Mouse (Mus musculus) spleen, embryonic (tissue): ENCODE results near the gene Efs.

Experiments
- CTCF ChIA-PET: fragments of 350-600 bp; sonication (Branson Sonifier 250); formaldehyde crosslinking; loops from one replicate; lab custom pipeline; 2022; lab: Charles Lee

Gene Efs

DNA sequence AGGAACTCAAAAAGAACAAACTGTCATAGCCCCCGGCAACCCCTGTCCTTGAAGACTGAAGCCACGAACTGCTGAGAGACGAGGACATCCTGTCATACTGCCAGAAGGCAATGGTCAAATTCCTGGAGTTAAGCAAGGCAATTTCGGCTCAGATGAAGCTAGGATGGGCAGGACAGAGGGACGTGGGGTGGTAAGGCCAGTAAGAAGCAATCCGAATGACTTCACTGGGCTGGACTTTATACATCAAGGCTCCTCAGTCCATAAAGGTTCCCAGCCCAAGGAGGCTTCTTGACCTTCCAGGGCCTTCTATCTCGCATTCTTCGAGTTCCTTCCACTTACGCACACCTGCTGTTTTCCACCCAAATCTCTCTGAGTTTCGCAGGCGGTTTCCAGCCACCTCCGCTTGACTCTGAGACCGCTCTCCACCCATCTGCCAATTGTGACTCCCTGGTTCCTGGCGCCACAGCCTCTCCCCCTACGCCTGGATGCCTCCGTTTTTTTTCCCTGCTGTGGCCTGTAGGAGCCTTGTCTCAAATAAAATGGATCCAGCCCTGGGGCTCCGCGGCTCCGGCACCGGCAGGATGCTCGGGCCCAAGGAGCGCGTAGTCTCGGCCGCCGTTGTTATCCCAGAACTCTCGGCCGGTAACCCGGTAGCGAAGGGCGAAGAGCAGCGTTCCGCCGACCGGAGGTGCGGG lies 49.9 kb downstream of the Efs start:
- CTCF ChIA-PET = no interaction called here

DNA sequence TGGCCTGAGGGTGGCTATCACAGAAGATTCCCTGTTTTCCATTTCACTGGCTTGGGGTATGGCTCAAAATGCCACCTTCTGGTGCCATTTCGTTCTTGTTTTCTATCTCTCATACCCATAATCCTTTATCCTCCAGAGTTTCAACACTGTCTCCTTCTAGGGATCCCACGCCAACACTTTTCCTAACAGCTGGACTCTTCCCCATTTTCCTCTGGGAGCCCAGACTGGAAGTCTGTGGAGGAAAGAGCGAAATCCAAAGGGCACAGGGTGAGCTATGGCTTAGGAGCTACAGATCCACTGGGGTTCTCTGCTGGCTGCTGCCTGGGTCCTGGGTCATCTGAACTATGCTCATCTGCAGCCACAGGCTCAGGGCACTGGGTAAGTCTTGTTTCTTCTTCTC lies 51.8 kb downstream of the Efs start:
- CTCF ChIA-PET = no interaction called here

DNA sequence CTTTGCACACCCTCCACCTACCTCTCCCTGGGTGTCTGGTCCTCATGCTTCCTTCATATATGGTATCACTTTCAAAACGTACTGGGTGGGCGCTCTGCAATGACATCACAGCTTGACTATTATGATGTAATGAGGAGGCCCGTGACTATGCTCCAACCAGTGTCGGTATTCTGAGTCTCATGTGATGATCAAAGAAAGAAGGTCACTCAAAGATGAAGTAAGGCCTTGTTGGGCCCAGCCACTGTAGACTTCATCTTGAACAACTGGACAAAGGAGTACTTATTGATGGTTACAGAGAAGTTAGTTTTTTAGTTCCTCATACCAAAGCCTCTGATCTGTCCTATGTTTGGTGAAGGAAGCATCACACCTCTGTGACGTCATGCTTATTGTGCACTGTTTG lies 55.1 kb downstream of the Efs start, which contains the start of gene Homez:
Gene Homez, minus strand, starts transcription at position 101 of the 400 bp plus-strand sequence.
- CTCF ChIA-PET = no interaction called here

DNA sequence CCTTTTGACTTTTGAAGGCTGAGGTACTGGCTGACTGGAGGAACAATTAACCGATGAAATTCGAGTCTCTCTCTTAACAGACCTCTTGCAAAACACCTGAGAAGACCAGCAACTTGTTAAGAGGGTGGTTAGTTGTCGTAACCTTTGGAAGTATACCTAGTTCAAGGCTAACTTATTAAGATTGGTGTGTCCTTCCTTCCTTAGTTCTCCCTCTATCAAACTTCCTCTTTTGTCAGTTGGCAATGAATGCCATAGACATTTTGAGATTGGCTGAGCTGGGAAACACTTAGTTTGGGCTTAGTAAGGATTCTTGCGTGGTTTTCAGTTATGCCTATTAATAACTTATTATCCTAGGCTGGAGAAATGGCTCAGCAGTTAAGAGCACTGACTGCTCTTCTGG lies 57.9 kb downstream of the Efs start:
- CTCF ChIA-PET = interaction anchor here (0.7 kb wide), 1 partner anchor 154 kb away, joined by 6 read pairs; no protein-coding TSS in a partner anchor

DNA sequence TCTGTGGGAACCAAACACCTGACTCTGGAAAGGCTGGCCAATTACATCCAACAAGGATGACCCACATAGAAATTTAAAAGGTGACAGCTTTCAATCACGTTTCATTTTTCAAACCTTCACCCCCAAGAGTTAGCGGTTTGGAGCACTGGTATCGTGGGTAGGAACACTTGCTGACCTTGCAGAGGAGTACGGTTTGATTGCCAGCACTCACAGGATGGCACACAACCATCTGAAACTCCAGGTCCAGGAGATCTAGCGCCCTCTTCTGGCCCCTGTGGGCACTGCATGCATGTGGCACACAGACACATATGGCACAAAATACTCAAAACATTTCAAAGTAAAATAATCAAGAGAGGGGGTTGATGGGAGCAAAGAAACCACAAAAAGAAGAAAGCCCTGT lies 59.0 kb downstream of the Efs start:
- CTCF ChIA-PET = no interaction called here
